Mouse (Mus musculus) CD8-positive naive resting alpha-beta T cell, adult 2 months (primary cell): Measurements from ENCODE around the gene Atp2b2.

Experiments
- DNase-seq, 2 experiments: peaks; one replicate each; pipeline ENCODE4 v3.0.0; 2022; ENCODE audit warnings: low read depth in 2 of 2, low spot score in 2 of 2

The Atp2b2 gene

GRCm38 (mm10) chr6:114012834-114013233, 29.6 kb downstream of the Atp2b2 start:
- no peak for DNase-seq

GRCm38 (mm10) chr6:114011976-114012375, 30.4 kb downstream of the Atp2b2 start:
- no peak for DNase-seq

- DNase-seq = no peak
Observed at GRCm38 (mm10) chr6:114003796-114004195, 38.6 kb downstream of the Atp2b2 start.

- no peak for DNase-seq
Observed at GRCm38 (mm10) chr6:114000928-114001327, 41.5 kb downstream of the Atp2b2 start.

GRCm38 (mm10) chr6:114000304-114000703, 42.1 kb downstream of the Atp2b2 start:
- DNase-seq = no peak

- no peak for DNase-seq
Observed at GRCm38 (mm10) chr6:113998413-113998812, 44.0 kb downstream of the Atp2b2 start.

- no peak for DNase-seq
Observed at GRCm38 (mm10) chr6:113994176-113994575, 48.2 kb downstream of the Atp2b2 start.

- DNase-seq = no peak
Observed at GRCm38 (mm10) chr6:113992101-113992500, 50.3 kb downstream of the Atp2b2 start.

GRCm38 (mm10) chr6:113991482-113991881, 50.9 kb downstream of the Atp2b2 start:
- DNase-seq = no peak

GRCm38 (mm10) chr6:113990044-113990443, 52.4 kb downstream of the Atp2b2 start:
- no peak for DNase-seq

- DNase-seq = no peak
Observed at GRCm38 (mm10) chr6:113988521-113988920, 53.9 kb downstream of the Atp2b2 start.

- no peak for DNase-seq
Observed at GRCm38 (mm10) chr6:113986671-113987070, 55.7 kb downstream of the Atp2b2 start.

- DNase-seq = no peak
Observed at GRCm38 (mm10) chr6:113978673-113979072, 63.7 kb downstream of the Atp2b2 start.

GRCm38 (mm10) chr6:113978091-113978650, 64.2 kb downstream of the Atp2b2 start:
- no peak for DNase-seq

GRCm38 (mm10) chr6:113970900-113971299, 71.5 kb downstream of the Atp2b2 start:
- no peak for DNase-seq

GRCm38 (mm10) chr6:113970464-113970863, 71.9 kb downstream of the Atp2b2 start:
- no peak for DNase-seq

- no peak for DNase-seq
Observed at GRCm38 (mm10) chr6:113969751-113970150, 72.7 kb downstream of the Atp2b2 start.

- DNase-seq = no peak
Observed at GRCm38 (mm10) chr6:113962811-113963210, 79.6 kb downstream of the Atp2b2 start.

- DNase-seq = no peak
Observed at GRCm38 (mm10) chr6:113961658-113962057, 80.8 kb downstream of the Atp2b2 start.

GRCm38 (mm10) chr6:113959336-113959735, 83.1 kb downstream of the Atp2b2 start:
- no peak for DNase-seq

GRCm38 (mm10) chr6:113958714-113959113, 83.7 kb downstream of the Atp2b2 start:
- DNase-seq = no peak

GRCm38 (mm10) chr6:113958003-113958402, 84.4 kb downstream of the Atp2b2 start:
- DNase-seq = no peak

GRCm38 (mm10) chr6:113957232-113957940, 85.0 kb downstream of the Atp2b2 start:
- no peak for DNase-seq
